Mouse (Mus musculus) C2C12 (cell line): ENCODE measurements around the gene Lpgat1.

Experiments used
- CEBPB ChIP-seq: IDR thresholded peaks from one replicate; pipeline ENCODE4 v1.6.1; 2011; ENCODE audit warnings: low read depth, mild to moderate bottlenecking, control low read depth, moderate library complexity
- CTCF ChIP-seq: IDR thresholded peaks from one replicate; pipeline ENCODE4 v1.5.1; 2011; ENCODE audit not compliant: control insufficient read depth, insufficient read depth, insufficient read length
- FOSL1 ChIP-seq: IDR thresholded peaks from one replicate; pipeline ENCODE4 v1.8.0; 2011; ENCODE audit warnings: mild to moderate bottlenecking, low read length; ENCODE audit not compliant: poor library complexity, insufficient read depth, severe bottlenecking
- MAX ChIP-seq: IDR thresholded peaks from one replicate; pipeline ENCODE4 v1.6.1; 2011; ENCODE audit warnings: mild to moderate bottlenecking, control low read depth
- MYOG ChIP-seq: IDR thresholded peaks from one replicate; pipeline ENCODE4 v1.6.1; 2011; ENCODE audit not compliant: control insufficient read depth, insufficient read length; ENCODE audit errors: extremely low read depth
- USF1 ChIP-seq: IDR thresholded peaks from one replicate; pipeline ENCODE4 v1.6.1; 2011; ENCODE audit warnings: low read depth, mild to moderate bottlenecking, control low read depth, moderate library complexity

- TF ChIP-seq USF1 (no peak), CTCF (no peak), MAX (no peak), MYOG (no peak), CEBPB (no peak), FOSL1 (no peak)
Observed at GRCm38 (mm10) chr1:191780470-191780869, 62.8 kb downstream of the Lpgat1 start.
